Mouse (Mus musculus) kidney, postnatal 0 days (tissue): ENCODE measurements at regions not wholly inside any gene's neighbourhood (a gene's known extent, or its start where the extent isn't known, plus 50 kb on each side); places are given as distances from the start of the nearest gene placed in this dataset.

Source experiments
- ATAC-seq: fragments of 200-750 bp; cut with Nextera tagmentation; replicated peaks from 2 replicates; pipeline ENCODE4 v1.8.0; 2017; ENCODE audit warnings: low read depth, moderate number of reproducible peaks, moderate TSS enrichment, moderate library complexity; ENCODE audit not compliant: low FRiP score
- DNase-seq: peaks from one replicate; pipeline ENCODE4 v3.0.0-alpha.2; 2016; ENCODE audit warnings: low spot score
- H3K27ac ChIP-seq: fragments of 300-500 bp; sonication (generic); 2 replicates; pipeline ENCODE4 v1.5.1; 2014; ENCODE audit warnings: mild to moderate bottlenecking
- H3K27me3 ChIP-seq: fragments of 300-500 bp; sonication (generic); 2 replicates; pipeline ENCODE4 v1.6.1; 2014; ENCODE audit warnings: low read length, mixed read lengths; ENCODE audit not compliant: insufficient read depth
- H3K36me3 ChIP-seq: fragments of 300-500 bp; sonication (generic); 2 replicates; pipeline ENCODE4 v1.6.1; 2014; ENCODE audit warnings: low read length, mixed read lengths; ENCODE audit not compliant: insufficient read depth
- H3K4me1 ChIP-seq: fragments of 300-500 bp; sonication (generic); replicated peaks from 2 replicates; pipeline ENCODE4 v1.6.1; 2014; ENCODE audit warnings: antibody characterized with exemption, low read length, mixed read lengths; ENCODE audit not compliant: insufficient read depth
- H3K4me2 ChIP-seq: fragments of 300-500 bp; sonication (generic); 2 replicates; pipeline ENCODE4 v1.6.1; 2014; ENCODE audit warnings: mild to moderate bottlenecking, low read length, moderate library complexity, mixed read lengths
- H3K4me3 ChIP-seq: fragments of 300-500 bp; sonication (generic); replicated peaks from 2 replicates; pipeline ENCODE4 v1.5.1; 2014; ENCODE audit warnings: low read depth, low read length
- H3K9ac ChIP-seq: fragments of 300-500 bp; sonication (generic); 2 replicates; pipeline ENCODE4 v1.6.1; 2014; ENCODE audit warnings: low read depth, low read length
- H3K9me3 ChIP-seq: fragments of 300-500 bp; sonication (generic); replicated peaks from 2 replicates; pipeline ENCODE4 v1.6.1; 2016; ENCODE audit warnings: low read length, inconsistent platforms, mixed read lengths
- CTCF ChIP-seq: IDR thresholded peaks from 2 replicates; pipeline ENCODE4 v1.5.1; 2016; ENCODE audit warnings: antibody characterized with exemption, low read depth, mild to moderate bottlenecking, moderate library complexity
- WGBS: fragments of 180-500 bp; shearing (Covaris S2); extraction: QIAGEN DNeasy Blood & Tissue Kit; methylation state at CpG from one replicate; pipeline ENCODE4 v1.1.7; 2014; 5-methylcytosine and 5-hydroxymethylcytosine counted together

DNA sequence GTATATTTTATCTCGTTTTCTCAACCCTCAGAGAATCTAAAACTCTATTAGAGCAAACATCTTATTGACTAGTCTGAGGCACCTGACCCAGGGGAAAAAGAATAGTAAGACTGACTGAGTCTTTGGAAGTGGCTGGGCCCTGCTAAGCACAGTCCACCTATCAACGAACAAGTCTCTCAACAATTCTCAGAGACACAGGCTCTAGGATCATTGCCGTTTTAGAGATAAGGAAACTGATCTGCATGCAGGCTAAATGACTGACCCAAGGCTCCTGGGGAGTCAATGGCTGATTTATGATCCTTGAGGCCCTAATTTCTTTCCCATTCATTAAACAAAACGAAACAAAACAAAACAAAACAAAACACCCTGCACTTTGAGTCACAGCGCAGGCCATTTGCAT, 150.4 kb upstream of the Slc24a2 start:
- Histone ChIP-seq H3K36me3 (no peaks in the 10 kb centered on the region), H3K9me3 (no peaks in the 10 kb centered on the region), H3K27ac (no peak overlapping the region), H3K4me2 (no peak overlapping the region), H3K9ac (no peak overlapping the region), H3K4me1 (peaks cover 7% of the 10 kb centered on the region; the same call in 1 of the 2 replicates), H3K4me3 (no peak overlapping the region), H3K27me3 (no peaks in the 10 kb centered on the region)
- no peak for DNase-seq
- 43% methylated on average over 5 of the region's 5 CpGs for WGBS
- TF ChIP-seq CTCF, result no peak
- no peak for ATAC-seq

GRCm38 (mm10) chr4:87379516-87380173, 149.4 kb upstream of the Slc24a2 start:
- H3K9ac ChIP-seq, result no peak overlapping the region
- DNase-seq (peak; percentile 75), ATAC-seq (peak; percentile 54; the same call in 1 of the 2 replicates)
- H3K27ac ChIP-seq, result no peak overlapping the region
- no peaks in the 10 kb centered on the region for H3K36me3 ChIP-seq
- WGBS, result 14% methylated on average over 4 of the region's 4 CpGs
- H3K4me3 ChIP-seq, result no peak overlapping the region
- no peak for TF ChIP-seq CTCF
- no peaks in the 10 kb centered on the region for H3K27me3 ChIP-seq
- H3K4me1 ChIP-seq, result peaks cover 7% of the 10 kb centered on the region; the same call in 1 of the 2 replicates
- H3K4me2 ChIP-seq, result no peak overlapping the region
- no peaks in the 10 kb centered on the region for H3K9me3 ChIP-seq

- DNase-seq (no peak), ATAC-seq (no peak)
- Histone ChIP-seq H3K9me3 (no peaks in the 10 kb centered on the region), H3K4me2 (no peak overlapping the region), H3K27ac (no peak overlapping the region), H3K27me3 (no peaks in the 10 kb centered on the region), H3K4me3 (no peak overlapping the region), H3K36me3 (no peaks in the 10 kb centered on the region), H3K9ac (no peak overlapping the region), H3K4me1 (peaks cover 6% of the 10 kb centered on the region; the same call in 1 of the 2 replicates)
- WGBS, result 62% methylated on average over 7 of the region's 7 CpGs
- no peak for TF ChIP-seq CTCF
These were observed 141.7 kb upstream of the Slc24a2 start for GRCm38 (mm10) chr4:87371960-87372359.

GRCm38 (mm10) chr4:87369626-87370234, 139.5 kb upstream of the Slc24a2 start:
- no peak for TF ChIP-seq CTCF
- H3K9me3 ChIP-seq, result no peaks in the 10 kb centered on the region

GRCm38 (mm10) chr4:87368413-87369160, 138.3 kb upstream of the Slc24a2 start:
- peak overlapping the region; percentile 62; the same call in 1 of the 2 replicates for H3K27ac ChIP-seq
- peak; percentile 80 for DNase-seq
- peak overlapping the region; percentile 62 for H3K4me2 ChIP-seq
- peak overlapping the region; percentile 38 for H3K4me3 ChIP-seq
- no peaks in the 10 kb centered on the region for H3K27me3 ChIP-seq
- H3K4me1 ChIP-seq, result peaks cover 6% of the 10 kb centered on the region; the same call in 1 of the 2 replicates
- 4% methylated on average over 20 of the region's 20 CpGs for WGBS
- peak; percentile 71 for TF ChIP-seq CTCF
- H3K9ac ChIP-seq, result peak overlapping the region; percentile 23; the same call in 1 of the 2 replicates
- H3K9me3 ChIP-seq, result no peaks in the 10 kb centered on the region
- peak; percentile 80 for ATAC-seq
- no peaks in the 10 kb centered on the region for H3K36me3 ChIP-seq

More at GRCm38 (mm10) chr4:87369626-87370234, 139.5 kb upstream of the Slc24a2 start:
- H3K4me3 ChIP-seq, result no peak overlapping the region
- ATAC-seq, result peak; percentile 60
- no peaks in the 10 kb centered on the region for H3K36me3 ChIP-seq
- DNase-seq, result peak; percentile 63
- H3K9ac ChIP-seq, result no peak overlapping the region
- H3K27ac ChIP-seq, result no peak overlapping the region
- H3K4me1 ChIP-seq, result peaks cover 6% of the 10 kb centered on the region; the same call in 1 of the 2 replicates
- H3K27me3 ChIP-seq, result no peaks in the 10 kb centered on the region
- WGBS, result 8% methylated on average over 14 of the region's 14 CpGs
- H3K4me2 ChIP-seq, result peak overlapping the region; percentile 44
